Mouse (Mus musculus): Measurements from ENCODE around the gene Pate3.

GRCm38 (mm10) chr9:35611841-35612240 is 36.2 kb downstream of the Pate3 start, which contains the start of gene Pate4:
- TF ChIP-seq POLR2A (IDR thresholded peaks at IDR 0.05; ENCODE audit: low read depth, low read length) (no peak), CTCF (IDR thresholded peaks at IDR 0.05; ENCODE audit: extremely low read depth, insufficient read depth, insufficient read length, insufficient replicate concordance) (no peak)

Measured in spleen, adult 2 months (tissue).